Comparison of ENCODE assay signal across 9 mouse cellular contexts in the genomic region with DNA sequence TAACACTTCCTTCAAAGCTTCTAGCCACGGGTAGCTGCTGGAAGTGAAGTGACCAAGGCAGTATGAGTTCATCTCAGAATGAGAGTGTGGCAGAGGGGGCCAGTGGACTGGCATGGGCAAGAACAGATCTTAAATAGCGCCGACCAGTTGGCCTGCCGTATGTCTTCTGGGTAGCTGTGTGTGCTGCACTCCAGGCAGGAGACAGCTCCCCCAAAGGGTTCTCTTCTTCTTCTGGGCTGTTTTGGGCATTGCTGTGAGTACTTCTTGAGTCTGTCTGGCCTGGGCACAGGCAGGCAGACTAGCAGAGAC. TPM values are rescaled to one million over a fixed set of nuclear protein-coding genes. Genes with fewer than 3 reads are reported as not detected.
DNase-seq lines count a peak whose midpoint lies in the region; ATAC-seq and TF ChIP-seq lines count a peak whose summit lies in the region.
"Had no signal": no experiment of that assay in that cellular context is flagged by ENCODE, and none has a peak within 500 bp of the region (broad histone marks: within the 10 kb centered on the region; RNA-seq: fewer than 3 reads in every experiment).

No protein-coding gene starts in this region.

- no peak overlapping the region for H3K4me3 ChIP-seq in kidney, postnatal 0 days (replicated peaks; ENCODE audit: low read depth, low read length)
- H3K4me3 ChIP-seq in embryonic facial prominence, embryonic 12.5 days = no peak overlapping the region
- H3K4me3 ChIP-seq in forebrain, embryonic 16.5 days (replicated peaks; ENCODE audit: low read length) = no peak overlapping the region
- no peak overlapping the region for H3K4me3 ChIP-seq in midbrain, embryonic 12.5 days
- no peak overlapping the region for H3K4me3 ChIP-seq in lung, postnatal 0 days (ENCODE audit: low read depth, low read length)
- H3K4me3 ChIP-seq: erythroblast, embryonic 14.5 days had no signal

- no peak overlapping the region for H3K9ac ChIP-seq in kidney, postnatal 0 days (ENCODE audit: low read depth, low read length)
- H3K9ac ChIP-seq in embryonic facial prominence, embryonic 12.5 days = no peak overlapping the region
- H3K9ac ChIP-seq in forebrain, embryonic 16.5 days (replicated peaks; ENCODE audit: low read depth, low read length) = peak overlapping the region; percentile 26
- peak overlapping the region; percentile 47 for H3K9ac ChIP-seq in midbrain, embryonic 12.5 days (replicated peaks)
- H3K9ac ChIP-seq in lung, postnatal 0 days (replicated peaks; ENCODE audit: low read depth) = no peak overlapping the region

- peaks cover 12% of the 10 kb centered on the region; the same call in 1 of the 2 replicates for H3K36me3 ChIP-seq in kidney, postnatal 0 days (ENCODE audit: insufficient read depth, low read length)
- peaks cover 38% of the 10 kb centered on the region for H3K36me3 ChIP-seq in embryonic facial prominence, embryonic 12.5 days
- no peaks in the 10 kb centered on the region for H3K36me3 ChIP-seq in forebrain, embryonic 16.5 days (ENCODE audit: control insufficient read depth, insufficient read depth)
- peaks cover 2% of the 10 kb centered on the region; the same call in 1 of the 2 replicates for H3K36me3 ChIP-seq in midbrain, embryonic 12.5 days
- H3K36me3 ChIP-seq in lung, postnatal 0 days (ENCODE audit: insufficient read depth, low read length) = no peaks in the 10 kb centered on the region

- no peaks in the 10 kb centered on the region for H3K27me3 ChIP-seq in kidney, postnatal 0 days (ENCODE audit: insufficient read depth, low read length)
- H3K27me3 ChIP-seq in embryonic facial prominence, embryonic 12.5 days = no peaks in the 10 kb centered on the region
- no peaks in the 10 kb centered on the region for H3K27me3 ChIP-seq in forebrain, embryonic 16.5 days (replicated peaks; ENCODE audit: control insufficient read depth, insufficient read depth, low read length)
- no peaks in the 10 kb centered on the region for H3K27me3 ChIP-seq in midbrain, embryonic 12.5 days
- no peaks in the 10 kb centered on the region for H3K27me3 ChIP-seq in lung, postnatal 0 days (replicated peaks; ENCODE audit: insufficient read depth, low read length)

- H3K4me2 ChIP-seq in kidney, postnatal 0 days (ENCODE audit: low read length) = no peak overlapping the region
- 0 out of 2 replicates have a peak overlapping the region, but pooled peaks have one; percentile 5 for H3K4me2 ChIP-seq in embryonic facial prominence, embryonic 12.5 days (replicated peaks)
- peak overlapping the region; percentile 25 for H3K4me2 ChIP-seq in forebrain, embryonic 16.5 days (ENCODE audit: low read length)
- H3K4me2 ChIP-seq in midbrain, embryonic 12.5 days (replicated peaks) = peak overlapping the region; percentile 38
- no peak overlapping the region for H3K4me2 ChIP-seq in lung, postnatal 0 days (replicated peaks; ENCODE audit: low read depth, low read length)

- H3K9me3 ChIP-seq in kidney, postnatal 0 days (replicated peaks; ENCODE audit: low read length) = no peaks in the 10 kb centered on the region
- no peaks in the 10 kb centered on the region for H3K9me3 ChIP-seq in embryonic facial prominence, embryonic 12.5 days
- no peaks in the 10 kb centered on the region for H3K9me3 ChIP-seq in forebrain, embryonic 16.5 days (ENCODE audit: control insufficient read depth, low read length)
- no peaks in the 10 kb centered on the region for H3K9me3 ChIP-seq in midbrain, embryonic 12.5 days
- no peaks in the 10 kb centered on the region for H3K9me3 ChIP-seq in lung, postnatal 0 days (ENCODE audit: low read length)

- no peak for TF ChIP-seq EP300 in lung, postnatal 0 days (IDR thresholded peaks at IDR 0.05)

- no peak for DNase-seq in kidney, postnatal 0 days (ENCODE audit: low spot score)
- DNase-seq in kidney, postnatal 25 days = no peak
- no peak for DNase-seq in right cerebral cortex, adult 18-20 months
- no peak for DNase-seq in urinary bladder, postnatal 10 days (ENCODE audit: low spot score)
- no peak for DNase-seq in lung, postnatal 0 days (ENCODE audit: low spot score)

- peaks cover 28% of the 10 kb centered on the region for H3K4me1 ChIP-seq in kidney, postnatal 0 days (replicated peaks; ENCODE audit: insufficient read depth, low read length)
- peaks cover 95% of the 10 kb centered on the region for H3K4me1 ChIP-seq in embryonic facial prominence, embryonic 12.5 days
- H3K4me1 ChIP-seq in forebrain, embryonic 16.5 days (replicated peaks; ENCODE audit: control insufficient read depth, insufficient read depth, low read length) = peaks cover 90% of the 10 kb centered on the region
- H3K4me1 ChIP-seq in midbrain, embryonic 12.5 days = peaks cover 98% of the 10 kb centered on the region
- peaks cover 4% of the 10 kb centered on the region; the same call in 1 of the 2 replicates for H3K4me1 ChIP-seq in lung, postnatal 0 days (ENCODE audit: insufficient read depth, low read depth, low read length)

- 28% methylated on average over 4 of the region's 4 CpGs for WGBS in kidney, postnatal 0 days
- WGBS in embryonic facial prominence, embryonic 12.5 days = 55% methylated on average over 4 of the region's 4 CpGs
- 12% methylated on average over 4 of the region's 4 CpGs for WGBS in forebrain, embryonic 16.5 days
- WGBS in midbrain, embryonic 12.5 days = 57% methylated on average over 4 of the region's 4 CpGs
- 41% methylated on average over 4 of the region's 4 CpGs for WGBS in lung, postnatal 0 days

- ATAC-seq in kidney, postnatal 0 days (replicated peaks; ENCODE audit: low FRiP score, low read depth) = no peak
- no peak for ATAC-seq in embryonic facial prominence, embryonic 12.5 days (ENCODE audit: insufficient number of reproducible peaks, insufficient read depth, low FRiP score, low TSS enrichment)
- peak; percentile 14 for ATAC-seq in forebrain, embryonic 16.5 days
- no peak for ATAC-seq in midbrain, embryonic 12.5 days (ENCODE audit: low FRiP score, low read depth)
- no peak for ATAC-seq in lung, postnatal 0 days

- TF ChIP-seq CTCF in kidney, postnatal 0 days (IDR thresholded peaks at IDR 0.05; ENCODE audit: low read depth) = no peak
- no peak for TF ChIP-seq CTCF in lung, postnatal 0 days (IDR thresholded peaks at IDR 0.05)

- H3K27ac ChIP-seq in kidney, postnatal 0 days = peak overlapping the region; percentile 47; the same call in 1 of the 2 replicates
- H3K27ac ChIP-seq in embryonic facial prominence, embryonic 12.5 days = peak overlapping the region; percentile 52
- H3K27ac ChIP-seq in forebrain, embryonic 16.5 days (ENCODE audit: low read length) = peak overlapping the region; percentile 88
- H3K27ac ChIP-seq in midbrain, embryonic 12.5 days (replicated peaks) = peak overlapping the region; percentile 96
- H3K27ac ChIP-seq in lung, postnatal 0 days (ENCODE audit: low read length) = no peak overlapping the region

RNA-seq across cellular contexts. Expression of gene Ssbp3, which starts 29.4 kb away (rescaled TPM):
- polyA plus RNA-seq in kidney, postnatal 0 days (2015; fragmentation: Nextera tagmentation; extraction: Ambion mirVana) = 62.6 and 68.3 TPM in 2 replicates
- polyA plus RNA-seq in embryonic facial prominence, embryonic 12.5 days (2016; fragmentation: Nextera tagmentation; extraction: Ambion mirVana) = 275 and 279 TPM in 2 replicates
- 163 and 167 TPM in 2 replicates for polyA plus RNA-seq in forebrain, embryonic 16.5 days (2015; fragmentation: Nextera tagmentation; extraction: Ambion mirVana)
- 277 and 309 TPM in 2 replicates for polyA plus RNA-seq in midbrain, embryonic 12.5 days (2016; fragmentation: Nextera tagmentation; extraction: Ambion mirVana)
- 40.2 and 49.8 TPM in 2 replicates for polyA plus RNA-seq in lung, postnatal 0 days (2015; fragmentation: Nextera tagmentation; extraction: Ambion mirVana)

Comparison
In these comparisons a context has a peak if more than half of its experiments do, and no peak if none do; other contexts are left out.
1. H3K4me2 ChIP-seq: peak in embryonic facial prominence, embryonic 12.5 days (single experiment), forebrain, embryonic 16.5 days (single experiment) and midbrain, embryonic 12.5 days (single experiment); none in kidney, postnatal 0 days (single experiment) and lung, postnatal 0 days (single experiment).
2. H3K9ac ChIP-seq: peak in forebrain, embryonic 16.5 days (single experiment) and midbrain, embryonic 12.5 days (single experiment); none in kidney, postnatal 0 days (single experiment), embryonic facial prominence, embryonic 12.5 days (single experiment) and lung, postnatal 0 days (single experiment).